Mouse (Mus musculus): ENCODE results near the gene Stx1a. TPM values are rescaled to one million over a fixed set of nuclear protein-coding genes. Genes with fewer than 3 reads are reported as not detected.
"Not testable (repeated sequence)": the region's sequence is repeated elsewhere in the genome, so short reads cannot be mapped to it uniquely, and the experiment has no call there.

Stx1a gene
- polyA plus RNA-seq, 1 experiment from 2014 or later = 13.3 TPM

DNA sequence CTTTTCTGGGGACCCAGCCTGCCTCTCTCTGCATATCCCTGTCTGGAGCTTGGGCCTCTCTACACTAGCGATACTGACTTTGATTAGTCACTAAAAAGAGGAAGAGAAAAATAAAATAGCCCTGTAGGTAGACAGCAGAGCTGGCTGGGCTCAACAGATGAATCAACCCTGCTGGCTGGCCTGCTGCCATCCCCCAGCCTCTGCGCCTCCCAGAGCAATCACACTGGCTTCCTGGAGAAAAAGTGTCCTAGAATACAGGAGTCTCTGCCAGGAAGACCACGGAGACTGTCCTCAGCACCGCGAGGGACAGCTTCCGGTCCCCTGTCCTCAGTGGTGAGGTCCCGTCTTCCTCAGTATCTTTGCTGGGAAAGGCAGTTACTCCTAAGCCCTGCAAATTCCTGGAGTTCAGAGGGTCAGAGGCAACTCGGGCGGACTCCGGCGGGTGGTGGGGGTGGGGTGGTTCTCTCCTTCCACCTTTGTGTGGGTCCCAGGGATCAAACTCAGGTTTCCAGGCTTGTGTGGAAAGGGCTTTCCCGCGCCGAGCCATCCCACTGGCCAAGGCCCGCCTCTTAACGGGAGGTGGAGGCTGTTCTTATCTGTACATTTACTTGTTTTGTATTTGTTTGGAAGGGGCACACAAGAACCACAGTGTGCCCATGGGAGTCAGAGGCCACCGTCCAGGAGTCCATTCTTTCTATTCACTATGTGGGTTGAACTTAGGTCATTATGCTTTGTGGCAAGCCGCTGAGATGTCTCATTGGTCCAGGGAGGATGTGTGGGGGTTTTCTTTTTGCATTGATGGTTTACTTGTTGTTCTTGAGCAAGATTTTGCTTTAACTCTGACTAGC lies 5.9 kb downstream of the Stx1a start:
- H3K27me3 ChIP-seq (ENCODE audit: low read depth, poor library complexity, severe bottlenecking) = peaks cover 13% of the 10 kb centered on the region
- no peak overlapping the region; the same call in 1 of the 2 replicates for H3K27ac ChIP-seq (replicated peaks)
- H3K4me1 ChIP-seq = peaks cover 23% of the 10 kb centered on the region
- H3K4me3 ChIP-seq = no peak overlapping the region
- no peak for DNase-seq (ENCODE audit: low spot score)
- WGBS = 61% methylated on average over 18 of the region's 18 CpGs
- H3K36me3 ChIP-seq = 0 out of 2 replicates have a peak, but pooled peaks cover 4% of the 10 kb centered on the region
- peaks cover 6% of the 10 kb centered on the region; the same call in 1 of the 2 replicates for H3K9me3 ChIP-seq (replicated peaks)

GRCm38 (mm10) chr5:135032581-135032980 lies 9.3 kb downstream of the Stx1a start:
- WGBS = 93% methylated on average over 5 of the region's 5 CpGs
- no peak for DNase-seq (ENCODE audit: low spot score)

GRCm38 (mm10) chr5:135034593-135034992 lies 11.3 kb downstream of the Stx1a start:
- H3K36me3 ChIP-seq = peaks cover 15% of the 10 kb centered on the region
- no peak overlapping the region for H3K4me3 ChIP-seq
- no peaks in the 10 kb centered on the region for H3K27me3 ChIP-seq (ENCODE audit: low read depth, poor library complexity, severe bottlenecking)
- DNase-seq (ENCODE audit: low spot score) = no peak
- peaks cover 12% of the 10 kb centered on the region; the same call in 1 of the 2 replicates for H3K9me3 ChIP-seq (replicated peaks)
- H3K4me1 ChIP-seq = no peaks in the 10 kb centered on the region
- 97% methylated on average over 2 of the region's 2 CpGs for WGBS
- H3K27ac ChIP-seq (replicated peaks) = no peak overlapping the region

More at GRCm38 (mm10) chr5:135032581-135032980, 9.3 kb downstream of the Stx1a start:
- Histone ChIP-seq H3K4me1 (peaks cover 9% of the 10 kb centered on the region), H3K27me3 (ENCODE audit: low read depth, poor library complexity, severe bottlenecking) (no peaks in the 10 kb centered on the region), H3K4me3 (no peak overlapping the region), H3K27ac (replicated peaks) (no peak overlapping the region), H3K9me3 (replicated peaks) (peaks cover 12% of the 10 kb centered on the region; the same call in 1 of the 2 replicates), H3K36me3 (0 out of 2 replicates have a peak, but pooled peaks cover 8% of the 10 kb centered on the region)

DNA sequence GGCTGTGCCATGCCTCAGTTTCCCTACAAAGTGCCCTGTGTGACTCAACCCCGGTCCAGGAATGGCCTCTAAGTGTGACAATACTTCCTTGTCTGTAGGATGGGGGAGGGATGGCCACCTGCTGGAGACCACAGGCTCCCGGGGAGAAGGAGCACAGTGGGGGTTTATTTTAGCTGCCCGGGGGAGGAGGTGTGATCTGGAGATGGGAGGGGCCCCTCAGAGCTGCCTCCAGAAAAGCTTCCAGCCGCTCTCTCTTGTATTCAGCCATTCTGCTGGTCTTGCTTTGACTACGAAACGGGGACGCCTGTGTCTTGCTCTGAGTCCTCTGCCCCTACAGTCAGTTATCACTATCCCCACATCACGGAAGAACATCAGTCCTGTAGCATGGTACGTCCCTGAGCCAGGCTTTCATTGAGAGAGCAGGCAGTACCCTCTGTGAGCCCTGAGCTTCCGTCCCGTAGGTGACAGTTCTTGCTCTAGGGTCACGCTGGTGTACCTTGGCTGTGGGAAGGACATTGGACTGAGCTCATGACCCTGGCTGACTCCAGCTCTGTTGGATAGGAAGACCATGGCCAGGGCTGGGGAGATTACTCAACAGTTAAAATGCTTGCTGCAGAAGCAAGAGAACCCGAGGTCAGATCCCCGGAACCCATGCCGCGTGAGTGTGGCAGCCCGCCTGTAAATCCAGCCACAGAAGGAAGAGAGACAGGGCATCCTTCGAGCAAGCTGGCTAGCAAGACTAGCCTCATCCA lies 12.5 kb downstream of the Stx1a start:
- H3K27ac ChIP-seq (replicated peaks) = no peak overlapping the region
- H3K36me3 ChIP-seq = peaks cover 12% of the 10 kb centered on the region
- H3K9me3 ChIP-seq (replicated peaks) = peaks cover 12% of the 10 kb centered on the region; the same call in 1 of the 2 replicates
- no peak overlapping the region for H3K4me3 ChIP-seq
- peaks cover 7% of the 10 kb centered on the region; the same call in 1 of the 2 replicates for H3K4me1 ChIP-seq
- WGBS = 66% methylated on average over 18 of the region's 18 CpGs
- no peak for DNase-seq (ENCODE audit: low spot score)
- no peaks in the 10 kb centered on the region for H3K27me3 ChIP-seq (ENCODE audit: low read depth, poor library complexity, severe bottlenecking)

DNA sequence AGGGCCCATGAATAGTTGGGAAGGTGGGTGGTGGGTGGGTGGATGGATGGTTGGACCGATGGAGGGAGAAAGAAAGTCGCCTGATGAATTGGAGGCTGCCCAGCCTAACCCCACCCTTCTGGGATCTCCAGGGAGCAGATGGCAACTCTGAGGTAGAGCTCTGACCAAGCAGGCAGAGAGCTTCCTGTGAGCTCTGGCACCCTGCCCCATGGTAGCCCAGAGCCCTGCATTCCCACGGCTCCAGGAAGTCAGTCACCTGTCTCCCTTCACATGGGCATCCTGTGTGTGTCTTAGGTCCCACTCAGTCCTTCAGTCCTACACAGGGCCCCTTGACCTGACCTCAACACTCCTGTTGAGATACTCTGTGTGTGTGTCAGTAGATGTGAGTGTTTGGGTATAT lies 14.7 kb downstream of the Stx1a start:
- H3K36me3 ChIP-seq = peaks cover 16% of the 10 kb centered on the region

DNA sequence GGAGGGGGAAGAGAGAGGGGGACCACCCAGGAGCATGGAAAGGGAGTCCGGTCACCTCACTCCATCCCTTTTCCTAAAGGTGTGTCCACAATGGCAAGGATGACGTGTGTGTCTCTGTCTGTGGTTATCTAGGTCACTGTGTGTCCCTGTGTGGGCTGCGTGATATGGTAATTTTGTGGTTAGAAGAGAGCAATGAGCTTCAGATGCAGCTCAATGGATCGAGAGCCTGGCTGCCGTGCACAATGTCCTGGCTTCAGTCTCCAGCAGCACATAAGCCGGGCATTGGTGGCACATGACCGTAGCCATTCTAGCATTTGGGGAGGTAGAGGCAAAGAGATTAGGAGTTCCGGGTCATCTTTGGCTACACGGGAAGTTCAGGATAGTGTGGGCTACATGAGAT lies 16.3 kb downstream of the Stx1a start:
- H3K4me3 ChIP-seq = no peak overlapping the region
- H3K4me1 ChIP-seq = peaks cover 21% of the 10 kb centered on the region
- 86% methylated on average over 9 of the region's 9 CpGs for WGBS
- 0 out of 2 replicates have a peak, but pooled peaks cover 4% of the 10 kb centered on the region for H3K9me3 ChIP-seq (replicated peaks)
- no peak for DNase-seq (ENCODE audit: low spot score)
- peaks cover 19% of the 10 kb centered on the region for H3K36me3 ChIP-seq
- H3K27ac ChIP-seq (replicated peaks) = no peak overlapping the region
- H3K27me3 ChIP-seq (ENCODE audit: low read depth, poor library complexity, severe bottlenecking) = no peaks in the 10 kb centered on the region

More for the DNA sequence above, 14.7 kb downstream of the Stx1a start:
- DNase-seq (ENCODE audit: low spot score) = no peak
- H3K27ac ChIP-seq (replicated peaks) = no peak overlapping the region
- peaks cover 21% of the 10 kb centered on the region for H3K4me1 ChIP-seq
- H3K4me3 ChIP-seq = no peak overlapping the region
- H3K27me3 ChIP-seq (ENCODE audit: low read depth, poor library complexity, severe bottlenecking) = no peaks in the 10 kb centered on the region
- H3K9me3 ChIP-seq (replicated peaks) = 0 out of 2 replicates have a peak, but pooled peaks cover 12% of the 10 kb centered on the region
- 90% methylated on average over 3 of the region's 3 CpGs for WGBS

- peak overlapping the region; percentile 65 for H3K27ac ChIP-seq (replicated peaks)
- H3K4me3 ChIP-seq = no peak overlapping the region
- no peaks in the 10 kb centered on the region for H3K27me3 ChIP-seq (ENCODE audit: low read depth, poor library complexity, severe bottlenecking)
- H3K9me3 ChIP-seq (replicated peaks) = no peaks in the 10 kb centered on the region
- WGBS = 52% methylated on average over 6 of the region's 6 CpGs
- peaks cover 22% of the 10 kb centered on the region for H3K36me3 ChIP-seq
- peaks cover 21% of the 10 kb centered on the region for H3K4me1 ChIP-seq
- no peak for DNase-seq (ENCODE audit: low spot score)
Observed at GRCm38 (mm10) chr5:135040059-135040458, 16.8 kb downstream of the Stx1a start.

DNA sequence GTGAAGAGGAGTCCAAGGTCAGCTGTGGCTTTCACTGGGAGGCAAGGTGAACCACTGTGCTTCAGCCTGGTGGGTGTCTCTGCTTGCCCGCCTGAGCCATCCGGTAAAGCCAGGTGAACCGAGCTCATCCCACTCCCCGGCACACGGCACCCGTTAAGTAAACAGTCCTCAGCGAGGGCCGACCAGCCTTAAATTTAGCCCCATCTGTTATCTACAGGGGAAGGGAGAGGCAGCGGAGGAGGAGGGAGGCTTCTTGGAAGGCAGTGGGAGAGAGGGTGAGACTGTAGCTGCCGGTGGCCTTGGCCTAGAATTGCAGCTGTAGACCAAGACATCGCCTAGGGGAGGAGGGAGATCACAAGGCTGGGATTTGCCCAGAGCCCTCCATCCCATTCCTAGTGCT lies 17.5 kb downstream of the Stx1a start:
- Histone ChIP-seq H3K9me3 (replicated peaks) (no peaks in the 10 kb centered on the region), H3K4me3 (no peak overlapping the region), H3K4me1 (peaks cover 21% of the 10 kb centered on the region), H3K27me3 (ENCODE audit: low read depth, poor library complexity, severe bottlenecking) (no peaks in the 10 kb centered on the region), H3K27ac (replicated peaks) (peak overlapping the region; percentile 65), H3K36me3 (peaks cover 29% of the 10 kb centered on the region)
- 85% methylated on average over 11 of the region's 11 CpGs for WGBS
- no peak for DNase-seq (ENCODE audit: low spot score)

- Histone ChIP-seq H3K27ac (replicated peaks) (no peak overlapping the region), H3K4me1 (peaks cover 21% of the 10 kb centered on the region), H3K27me3 (ENCODE audit: low read depth, poor library complexity, severe bottlenecking) (no peaks in the 10 kb centered on the region), H3K4me3 (0 out of 2 replicates have a peak overlapping the region, but pooled peaks have one; percentile 14), H3K36me3 (peaks cover 33% of the 10 kb centered on the region), H3K9me3 (replicated peaks) (no peaks in the 10 kb centered on the region)
- no peak for DNase-seq (ENCODE audit: low spot score)
- WGBS = 25% methylated on average over 21 of the region's 21 CpGs
Observed at GRCm38 (mm10) chr5:135042105-135042788, 19.0 kb downstream of the Stx1a start.

- Histone ChIP-seq H3K4me1 (peaks cover 21% of the 10 kb centered on the region), H3K36me3 (peaks cover 41% of the 10 kb centered on the region), H3K27ac (replicated peaks) (no peak overlapping the region), H3K9me3 (replicated peaks) (no peaks in the 10 kb centered on the region), H3K4me3 (no peak overlapping the region), H3K27me3 (ENCODE audit: low read depth, poor library complexity, severe bottlenecking) (no peaks in the 10 kb centered on the region)
- 85% methylated on average over 3 of the region's 3 CpGs for WGBS
- no peak for DNase-seq (ENCODE audit: low spot score)
Observed at GRCm38 (mm10) chr5:135044575-135044974, 21.3 kb downstream of the Stx1a start.

GRCm38 (mm10) chr5:135048539-135048938 lies 25.3 kb downstream of the Stx1a start:
- Histone ChIP-seq H3K36me3 (peaks cover 75% of the 10 kb centered on the region), H3K4me3 (no peak overlapping the region), H3K9me3 (replicated peaks) (no peaks in the 10 kb centered on the region), H3K27ac (replicated peaks) (no peak overlapping the region), H3K27me3 (ENCODE audit: low read depth, poor library complexity, severe bottlenecking) (no peaks in the 10 kb centered on the region), H3K4me1 (no peaks in the 10 kb centered on the region)
- WGBS = 96% methylated on average over 5 of the region's 5 CpGs
- DNase-seq (ENCODE audit: low spot score) = no peak

- WGBS = 92% methylated on average over 6 of the region's 6 CpGs
- not testable (repeated sequence) for DNase-seq (ENCODE audit: low spot score); H3K4me3 ChIP-seq; H3K27me3 ChIP-seq (ENCODE audit: low read depth, poor library complexity, severe bottlenecking); H3K9me3 ChIP-seq (replicated peaks); H3K4me1 ChIP-seq; H3K27ac ChIP-seq (replicated peaks)
- H3K36me3 ChIP-seq = peaks cover 79% of the 10 kb centered on the region
Observed at GRCm38 (mm10) chr5:135049268-135049667, 26.0 kb downstream of the Stx1a start.
